ENCODE assay signal across 14 mouse cellular contexts in genomic region chr16:57733139-57733538, GRCm38 (mm10).
"Had no signal": no experiment of that assay in that cellular context is flagged by ENCODE, and none has a peak within 500 bp of the region (broad histone marks: within the 10 kb centered on the region; RNA-seq: fewer than 3 reads in every experiment).

No protein-coding gene starts in this region.

- H3K9ac ChIP-seq: liver, embryonic 15.5 days; neural tube, embryonic 13.5 days had no signal

- H3K9me3 ChIP-seq: liver, embryonic 15.5 days; neural tube, embryonic 13.5 days had no signal

- H3K4me1 ChIP-seq: liver, embryonic 15.5 days; neural tube, embryonic 13.5 days had no signal

- H3K36me3 ChIP-seq: liver, embryonic 15.5 days; neural tube, embryonic 13.5 days had no signal

- H3K27me3 ChIP-seq: liver, embryonic 15.5 days; neural tube, embryonic 13.5 days had no signal

- DNase-seq: kidney, adult 2 months; kidney, postnatal 36 days; layer of hippocampus, adult 9-11 months; layer of hippocampus, postnatal 36 days; lung, adult 2 months; lung, postnatal 36 days; midbrain, embryonic 14.5 days; retina, postnatal 1 day; right cerebral cortex, postnatal 14 days had no signal

- H3K4me2 ChIP-seq: liver, embryonic 15.5 days; neural tube, embryonic 13.5 days had no signal

- ATAC-seq: intestine, embryonic 16.5 days; lung, postnatal 0 days had no signal

- H3K4me3 ChIP-seq: liver, embryonic 15.5 days; neural tube, embryonic 13.5 days had no signal

- H3K27ac ChIP-seq: kidney, postnatal 0 days; liver, embryonic 15.5 days; neural tube, embryonic 13.5 days had no signal
